Mouse (Mus musculus) hindbrain, embryonic 12.5 days (tissue): ENCODE data around the gene Carm1. TPM values are rescaled to one million over a fixed set of nuclear protein-coding genes. Genes with fewer than 3 reads are reported as not detected.
A peak's percentile ranks its signal among the peaks of the same experiment; 100 is the strongest.
"Not testable (repeated sequence)": the region's sequence is repeated elsewhere in the genome, so short reads cannot be mapped to it uniquely, and the experiment has no call there.

ENCODE experiments used
- ATAC-seq: fragments of 200-750 bp; cut with Nextera tagmentation; 2 replicates; pipeline ENCODE4 v1.8.0; 2017; ENCODE audit warnings: moderate TSS enrichment; ENCODE audit not compliant: low FRiP score
- H3K27ac ChIP-seq: fragments of 300-500 bp; sonication (generic); 2 replicates; pipeline ENCODE4 v1.5.1; 2016; ENCODE audit warnings: mild to moderate bottlenecking
- H3K27me3 ChIP-seq: fragments of 300-500 bp; sonication (generic); 2 replicates; pipeline ENCODE4 v1.6.1; 2016; ENCODE audit warnings: mild to moderate bottlenecking
- H3K36me3 ChIP-seq: fragments of 300-500 bp; sonication (generic); 2 replicates; pipeline ENCODE4 v1.6.1; 2016; ENCODE audit warnings: mild to moderate bottlenecking
- H3K4me1 ChIP-seq: fragments of 300-500 bp; sonication (generic); 2 replicates; pipeline ENCODE4 v1.6.1; 2016
- H3K4me2 ChIP-seq: fragments of 300-500 bp; sonication (generic); replicated peaks from 2 replicates; pipeline ENCODE4 v1.6.1; 2016; ENCODE audit warnings: mild to moderate bottlenecking
- H3K4me3 ChIP-seq: fragments of 300-500 bp; sonication (generic); 2 replicates; pipeline ENCODE4 v1.5.1; 2016; ENCODE audit warnings: mild to moderate bottlenecking
- H3K9ac ChIP-seq: fragments of 300-500 bp; sonication (generic); 2 replicates; pipeline ENCODE4 v1.6.1; 2016; ENCODE audit warnings: mild to moderate bottlenecking, moderate library complexity
- H3K9me3 ChIP-seq: fragments of 300-500 bp; sonication (generic); replicated peaks from 2 replicates; pipeline ENCODE4 v1.6.1; 2016; ENCODE audit warnings: mild to moderate bottlenecking
- WGBS: fragments of 180-500 bp; shearing (Covaris S2); methylation state at CpG from one replicate; pipeline ENCODE4 v1.1.7; 2016; 5-methylcytosine and 5-hydroxymethylcytosine counted together
- polyA plus RNA-seq: library from polyadenylated mRNA; unstranded; fragments of >200 nt; fragmentation: Nextera tagmentation; extraction: Ambion mirVana; gene quantifications from 2 replicates; pipeline ENCODE4 v1.2.1, GENCODE M21; 2016

The Carm1 gene
- polyA plus RNA-seq, 1 experiment from 2014 or later, result 76.7 TPM

GRCm38 (mm10) chr9:21591127-21591830, 44.6 kb downstream of the Carm1 start:
- Histone ChIP-seq H3K27me3 (no peaks in the 10 kb centered on the region), H3K4me2 (peak overlapping the region; percentile 98), H3K9ac (no peak overlapping the region), H3K9me3 (no peaks in the 10 kb centered on the region), H3K27ac (no peak overlapping the region), H3K4me1 (peaks cover 29% of the 10 kb centered on the region), H3K36me3 (peaks cover 57% of the 10 kb centered on the region), H3K4me3 (no peak overlapping the region)
- WGBS, result 89% methylated on average over 6 of the region's 6 CpGs
- ATAC-seq, result no peak

DNA sequence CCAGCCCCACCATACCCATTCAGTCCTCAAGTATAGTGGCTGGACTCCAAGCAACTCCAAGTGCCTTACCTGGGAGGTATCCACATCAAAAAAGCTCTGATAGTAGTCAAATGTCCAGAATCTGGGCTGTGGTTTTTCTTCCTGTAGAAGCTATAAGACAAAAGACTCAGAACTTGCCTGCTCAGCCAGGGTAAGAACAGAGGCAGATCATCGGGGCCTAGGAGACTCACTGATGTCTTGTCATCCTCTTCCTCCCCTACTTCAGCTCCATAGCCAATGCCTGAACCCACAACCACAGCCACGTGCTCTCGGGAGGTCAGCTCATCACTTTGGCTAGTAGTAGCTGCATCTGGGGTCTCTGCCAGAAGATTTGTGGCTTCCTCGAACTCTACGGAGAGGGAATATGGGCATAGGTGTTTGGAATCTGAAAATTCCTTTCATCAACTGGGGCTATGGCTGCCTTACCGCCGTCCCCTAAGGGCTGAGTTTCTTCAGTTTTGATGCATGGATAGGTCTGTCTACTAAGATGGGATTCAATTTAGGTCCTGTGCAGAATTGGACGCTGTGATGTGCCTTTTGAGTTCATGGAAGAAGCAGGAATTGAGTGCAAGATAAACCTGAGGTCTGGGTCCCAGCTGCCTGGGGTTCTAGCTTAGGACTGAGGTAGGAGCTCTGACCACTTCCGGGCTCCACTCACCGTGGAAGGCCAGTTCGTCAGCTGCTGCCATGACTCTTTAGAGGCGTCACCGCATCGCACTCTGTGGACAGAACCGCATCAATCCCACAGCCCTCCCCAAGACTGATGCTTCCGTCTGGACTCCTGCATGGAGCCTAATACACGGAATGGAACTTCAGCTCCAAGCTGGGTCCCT, 45.4 kb downstream of the Carm1 start:
- Histone ChIP-seq H3K9ac (peak overlapping the region; percentile 94), H3K27me3 (no peaks in the 10 kb centered on the region), H3K4me2 (peak overlapping the region; percentile 98), H3K27ac (peak overlapping the region; percentile 86), H3K36me3 (peaks cover 49% of the 10 kb centered on the region), H3K4me3 (peak overlapping the region; percentile 98), H3K4me1 (peaks cover 29% of the 10 kb centered on the region), H3K9me3 (no peaks in the 10 kb centered on the region)
- 21% methylated on average over 17 of the region's 17 CpGs for WGBS
- peak; percentile 84 for ATAC-seq

- Histone ChIP-seq H3K27me3 (no peaks in the 10 kb centered on the region), H3K27ac (peak within 1 kb of the TSS; percentile 86), H3K36me3 (peaks cover 42% of the 10 kb centered on the region), H3K4me3 (peak within 1 kb of the TSS; percentile 98), H3K4me1 (peaks cover 29% of the 10 kb centered on the region), H3K4me2 (peak within 1 kb of the TSS; percentile 98), H3K9me3 (no peaks in the 10 kb centered on the region), H3K9ac (peak within 1 kb of the TSS; percentile 94)
- peak; percentile 95 for ATAC-seq
- under 1% methylated on average over 30 of the region's 30 CpGs for WGBS
Measured at GRCm38 (mm10) chr9:21592703-21593121, 46.0 kb downstream of the Carm1 start, which contains the start of the genes Timm29 and Yipf2. Gene Timm29 (plus strand): TSS chr9:21592722. Gene Yipf2 (minus strand): TSS chr9:21592828.

- Histone ChIP-seq H3K9ac (peak overlapping the region; percentile 94), H3K9me3 (no peaks in the 10 kb centered on the region), H3K27ac (peak overlapping the region; percentile 86), H3K27me3 (no peaks in the 10 kb centered on the region), H3K4me3 (peak overlapping the region; percentile 98), H3K4me2 (peak overlapping the region; percentile 98), H3K4me1 (peaks cover 29% of the 10 kb centered on the region), H3K36me3 (peaks cover 37% of the 10 kb centered on the region)
- peak; percentile 72 for ATAC-seq
- WGBS, result 4% methylated on average over 55 of the region's 69 CpGs
Measured at GRCm38 (mm10) chr9:21593122-21593721, 46.5 kb downstream of the Carm1 start.

GRCm38 (mm10) chr9:21594350-21594749, 47.7 kb downstream of the Carm1 start:
- not testable (repeated sequence) for H3K4me3 ChIP-seq
- 90% methylated on average over 8 of the region's 8 CpGs for WGBS

DNA sequence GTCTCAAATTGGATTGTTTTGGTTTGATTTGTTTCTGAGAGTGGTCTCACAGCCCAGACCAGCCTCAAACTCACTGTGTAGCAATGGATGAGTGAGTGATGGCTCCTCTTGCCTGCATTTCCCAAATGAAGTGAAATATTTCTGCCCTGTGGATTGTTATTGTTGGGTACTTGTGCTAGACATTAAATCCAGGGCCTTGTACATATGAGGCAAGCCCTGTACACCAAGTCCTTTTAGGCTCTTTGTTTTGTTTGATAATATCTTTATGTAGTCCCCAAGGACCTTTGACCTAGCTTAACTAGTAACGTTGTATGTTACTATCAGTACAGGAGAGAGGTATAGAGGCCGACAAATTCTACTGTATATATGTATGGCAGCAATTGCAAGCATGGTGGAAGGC, 48.1 kb downstream of the Carm1 start:
- 0 out of 2 replicates have a peak overlapping the region, but pooled peaks have one; percentile 4 for H3K9ac ChIP-seq
- no peak for ATAC-seq
- no peaks in the 10 kb centered on the region for H3K27me3 ChIP-seq
- no peaks in the 10 kb centered on the region for H3K9me3 ChIP-seq
- H3K4me1 ChIP-seq, result peaks cover 29% of the 10 kb centered on the region
- H3K27ac ChIP-seq, result no peak overlapping the region
- no peak overlapping the region for H3K4me3 ChIP-seq
- H3K4me2 ChIP-seq, result 0 out of 2 replicates have a peak overlapping the region, but pooled peaks have one; percentile 15
- H3K36me3 ChIP-seq, result peaks cover 21% of the 10 kb centered on the region
- WGBS, result 84% methylated on average over 2 of the region's 2 CpGs

More at GRCm38 (mm10) chr9:21594350-21594749, 47.7 kb downstream of the Carm1 start:
- not testable (repeated sequence) for H3K27me3 ChIP-seq, ATAC-seq, H3K27ac ChIP-seq, H3K9me3 ChIP-seq
- peaks cover 29% of the 10 kb centered on the region for H3K4me1 ChIP-seq
- peak overlapping the region; percentile 94; the same call in 1 of the 2 replicates for H3K9ac ChIP-seq
- peak overlapping the region; percentile 98 for H3K4me2 ChIP-seq
- peaks cover 26% of the 10 kb centered on the region for H3K36me3 ChIP-seq

- Histone ChIP-seq H3K4me3 (no peak overlapping the region), H3K9me3 (no peaks in the 10 kb centered on the region), H3K27me3 (no peaks in the 10 kb centered on the region), H3K27ac (no peak overlapping the region), H3K4me1 (peaks cover 21% of the 10 kb centered on the region), H3K4me2 (no peak overlapping the region), H3K36me3 (peaks cover 14% of the 10 kb centered on the region; the same call in 1 of the 2 replicates), H3K9ac (no peak overlapping the region)
- WGBS, result 39% methylated on average over 2 of the region's 2 CpGs
- no peak for ATAC-seq
Measured at GRCm38 (mm10) chr9:21598198-21598597, 51.5 kb downstream of the Carm1 start.

DNA sequence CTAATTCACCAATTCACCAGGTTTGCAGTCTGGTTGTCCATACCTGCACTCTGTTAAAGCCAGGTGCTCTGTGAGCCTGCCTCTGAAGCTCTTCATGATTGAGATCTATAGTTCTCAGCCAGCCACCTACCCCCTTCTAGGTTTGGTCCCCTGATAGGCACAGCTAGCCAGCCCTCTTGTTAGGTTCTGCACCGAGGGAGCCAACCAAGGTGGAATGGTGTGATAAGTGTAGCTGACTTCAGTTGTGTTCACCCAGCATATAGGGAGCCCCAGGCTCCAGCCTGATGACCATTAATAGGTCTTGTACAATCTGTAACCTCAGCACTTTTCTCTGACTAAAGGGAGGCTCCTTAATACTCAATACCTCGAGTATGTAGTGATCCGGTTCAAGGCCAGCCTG, 53.5 kb downstream of the Carm1 start:
- Histone ChIP-seq H3K27me3 (no peaks in the 10 kb centered on the region), H3K27ac (no peak overlapping the region), H3K4me2 (no peak overlapping the region), H3K9ac (no peak overlapping the region), H3K4me3 (no peak overlapping the region), H3K4me1 (peaks cover under 1% of the 10 kb centered on the region; the same call in 1 of the 2 replicates), H3K9me3 (no peaks in the 10 kb centered on the region), H3K36me3 (peaks cover 9% of the 10 kb centered on the region; the same call in 1 of the 2 replicates)
- WGBS, result 79% methylated on average over 3 of the region's 3 CpGs
- ATAC-seq, result no peak

DNA sequence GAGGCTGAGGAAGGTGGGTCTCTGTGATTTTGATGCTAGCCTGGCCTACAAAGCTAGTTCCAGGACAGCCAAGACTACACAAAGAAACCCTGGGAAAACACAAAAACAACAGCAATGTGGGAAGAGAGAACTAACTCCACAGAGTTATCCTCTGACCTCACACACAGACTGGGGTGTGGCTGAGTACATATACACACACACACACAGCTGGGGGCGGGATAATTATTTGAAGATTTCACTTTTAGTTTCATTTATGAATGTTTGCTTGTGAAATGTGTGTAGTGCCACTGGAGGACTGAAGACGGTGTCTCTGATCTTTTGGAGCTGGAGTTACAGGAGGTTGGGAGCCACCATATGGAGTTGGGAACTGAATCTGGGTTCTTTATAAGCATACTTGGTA, 54.4 kb downstream of the Carm1 start:
- Histone ChIP-seq H3K27ac (no peak overlapping the region), H3K9ac (no peak overlapping the region), H3K4me2 (no peak overlapping the region), H3K4me3 (no peak overlapping the region), H3K36me3 (peaks cover 2% of the 10 kb centered on the region; the same call in 1 of the 2 replicates), H3K27me3 (no peaks in the 10 kb centered on the region), H3K4me1 (no peaks in the 10 kb centered on the region), H3K9me3 (no peaks in the 10 kb centered on the region)
- no peak for ATAC-seq
- WGBS, result 87% methylated on average over 2 of the region's 2 CpGs

- Histone ChIP-seq H3K27ac (no peak overlapping the region), H3K27me3 (no peaks in the 10 kb centered on the region), H3K36me3 (no peaks in the 10 kb centered on the region), H3K4me1 (no peaks in the 10 kb centered on the region), H3K4me2 (no peak overlapping the region), H3K9ac (no peak overlapping the region), H3K4me3 (no peak overlapping the region), H3K9me3 (no peaks in the 10 kb centered on the region)
- ATAC-seq, result 0 out of 2 replicates have a peak, but pooled peaks have one; percentile 54
- WGBS, result 48% methylated on average over 10 of the region's 10 CpGs
Measured at GRCm38 (mm10) chr9:21601722-21602399, 55.2 kb downstream of the Carm1 start.

- H3K9ac ChIP-seq, result no peak overlapping the region
- no peak overlapping the region for H3K4me2 ChIP-seq
- 71% methylated on average over 5 of the region's 5 CpGs for WGBS
- H3K27ac ChIP-seq, result no peak overlapping the region
- no peak overlapping the region for H3K4me3 ChIP-seq
- no peaks in the 10 kb centered on the region for H3K9me3 ChIP-seq
- H3K27me3 ChIP-seq, result no peaks in the 10 kb centered on the region
- ATAC-seq, result no peak
- H3K4me1 ChIP-seq, result no peaks in the 10 kb centered on the region
- H3K36me3 ChIP-seq, result no peaks in the 10 kb centered on the region
Measured at GRCm38 (mm10) chr9:21604119-21604518, 57.4 kb downstream of the Carm1 start.
